Mouse (Mus musculus) spleen, adult 2 months (tissue): Measurements from ENCODE around the gene Gm49359.
"Not testable (repeated sequence)": the region's sequence is repeated elsewhere in the genome, so short reads cannot be mapped to it uniquely, and the experiment has no call there.

Experiments
- CTCF ChIP-seq: fragments of 200-500 bp; IDR thresholded peaks from 2 replicates; pipeline ENCODE4 v1.5.1; 2011; ENCODE audit warnings: mild to moderate bottlenecking, inconsistent platforms; ENCODE audit not compliant: insufficient read depth, insufficient read length, insufficient replicate concordance; ENCODE audit errors: extremely low read depth
- POLR2A ChIP-seq: fragments of 200-500 bp; IDR thresholded peaks from 2 replicates; pipeline ENCODE4 v1.6.1; 2011; ENCODE audit warnings: low read depth, low read length, inconsistent platforms

DNA sequence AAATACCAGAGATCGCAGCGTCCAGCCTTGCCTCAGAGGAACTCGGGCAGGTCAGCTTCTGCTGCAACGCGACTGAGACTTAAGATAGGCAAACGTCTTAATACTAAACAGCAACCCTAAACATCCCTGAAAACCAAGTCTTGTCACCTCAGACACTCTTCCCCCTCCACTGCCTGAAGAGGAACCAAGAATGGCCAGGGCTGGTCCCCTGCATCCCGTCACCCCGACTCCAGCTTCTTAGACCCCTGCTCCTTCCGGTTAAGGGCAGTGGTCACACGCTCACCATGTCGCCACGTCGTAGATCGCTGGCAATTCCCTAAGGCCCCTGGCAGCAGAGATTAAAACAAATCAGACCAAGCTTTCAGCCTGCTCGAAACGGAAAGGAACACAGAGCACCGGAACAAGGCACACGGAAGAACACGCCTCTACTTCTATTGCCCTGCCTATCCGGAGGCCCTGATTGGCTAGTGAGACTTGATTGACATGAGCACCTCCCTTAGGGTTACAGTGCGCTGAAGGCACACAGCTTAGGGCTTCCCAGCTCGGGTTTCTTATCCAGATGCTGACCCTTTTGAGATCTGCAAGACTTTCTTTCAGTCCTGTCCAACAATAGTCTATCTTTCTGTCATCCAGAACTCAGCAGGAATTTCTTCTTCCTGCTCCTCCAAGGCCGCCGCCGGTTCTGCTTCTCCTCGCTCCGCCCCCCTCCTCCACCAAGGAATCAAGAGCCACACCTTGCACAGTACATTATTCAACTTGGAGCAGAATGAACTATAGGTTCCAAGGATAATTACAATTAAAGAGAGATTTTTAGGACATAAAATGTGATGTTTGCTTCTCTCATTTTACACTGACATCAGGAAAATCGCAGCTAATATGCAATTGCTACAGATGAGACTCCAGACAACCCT is at the start of gene Gm49359:
- not testable (repeated sequence) for TF ChIP-seq CTCF, POLR2A
